Mouse (Mus musculus): ENCODE results near the gene Lmntd1.

- no peak for TF ChIP-seq MYOG (IDR thresholded peaks at IDR 0.05; ENCODE audit: control insufficient read depth in 1 of 3, insufficient read depth in 1 of 3, insufficient read length in 2 of 3, low read depth in 2 of 3)
- no peak for TF ChIP-seq POLR2A (IDR thresholded peaks at IDR 0.05; ENCODE audit: insufficient read length, low read depth)
- no peak for TF ChIP-seq TCF12 (IDR thresholded peaks at IDR 0.05; ENCODE audit: insufficient read depth, poor library complexity, severe bottlenecking)
- TF ChIP-seq USF1 (IDR thresholded peaks at IDR 0.05; ENCODE audit: low read depth): no peak
- no peak for TF ChIP-seq CEBPB (IDR thresholded peaks at IDR 0.05; ENCODE audit: insufficient read depth, poor library complexity, severe bottlenecking)
- TF ChIP-seq MAX (IDR thresholded peaks at IDR 0.05; ENCODE audit: low read depth): no peak
- no peak for TF ChIP-seq E2F4 (IDR thresholded peaks at IDR 0.05; ENCODE audit: insufficient read depth)
- TF ChIP-seq REST (IDR thresholded peaks at IDR 0.05; ENCODE audit: insufficient read depth, insufficient read length): no peak
- TF ChIP-seq TCF3 (IDR thresholded peaks at IDR 0.05; ENCODE audit: insufficient read length, low read depth): no peak
- no peak for TF ChIP-seq MYOD1 (IDR thresholded peaks at IDR 0.05; ENCODE audit: control insufficient read depth in 1 of 3, insufficient read length in 2 of 3, low read depth in 2 of 3)
- TF ChIP-seq POLR2AphosphoS2 (IDR thresholded peaks at IDR 0.05; ENCODE audit: insufficient read length, low read depth): no peak
- TF ChIP-seq SRF (IDR thresholded peaks at IDR 0.05; ENCODE audit: control insufficient read depth, insufficient read length, low read depth): no peak
Observed at GRCm38 (mm10) chr6:145369290-145369689, 244.8 kb downstream of the Lmntd1 start.
